Mouse (Mus musculus) liver, embryonic 13.5 days (tissue): ENCODE measurements around the gene Slc7a15. TPM values are rescaled to one million over a fixed set of nuclear protein-coding genes. Genes with fewer than 3 reads are reported as not detected.

Experiments
- ATAC-seq: fragments of 200-750 bp; cut with Nextera tagmentation; 2 replicates; pipeline ENCODE4 v1.8.0; 2017; ENCODE audit warnings: low read depth, mild to moderate bottlenecking, moderate number of reproducible peaks, moderate library complexity
- DNase-seq: peaks from one replicate; pipeline ENCODE4 v3.0.0; 2022
- H3K27ac ChIP-seq: fragments of 300-500 bp; sonication (generic); 2 replicates; pipeline ENCODE4 v1.5.1; 2015; ENCODE audit warnings: moderate library complexity, mild to moderate bottlenecking, inconsistent platforms
- H3K27me3 ChIP-seq: fragments of 300-500 bp; sonication (generic); 2 replicates; pipeline ENCODE4 v1.6.1; 2015; ENCODE audit warnings: mild to moderate bottlenecking, inconsistent platforms
- H3K36me3 ChIP-seq: fragments of 300-500 bp; sonication (generic); 2 replicates; pipeline ENCODE4 v1.6.1; 2015; ENCODE audit warnings: mild to moderate bottlenecking, inconsistent platforms
- H3K4me1 ChIP-seq: fragments of 300-500 bp; sonication (generic); replicated peaks from 2 replicates; pipeline ENCODE4 v1.6.1; 2015; ENCODE audit warnings: inconsistent platforms
- H3K4me2 ChIP-seq: fragments of 300-500 bp; sonication (generic); 2 replicates; pipeline ENCODE4 v1.6.1; 2015; ENCODE audit warnings: inconsistent platforms, mild to moderate bottlenecking, moderate library complexity
- H3K4me3 ChIP-seq: fragments of 300-500 bp; sonication (generic); replicated peaks from 2 replicates; pipeline ENCODE4 v1.5.1; 2015; ENCODE audit warnings: mild to moderate bottlenecking, inconsistent platforms
- H3K9ac ChIP-seq: fragments of 300-500 bp; sonication (generic); 2 replicates; pipeline ENCODE4 v1.6.1; 2015; ENCODE audit warnings: mild to moderate bottlenecking, inconsistent platforms
- H3K9me3 ChIP-seq: fragments of 300-500 bp; sonication (generic); replicated peaks from 2 replicates; pipeline ENCODE4 v1.6.1; 2016; ENCODE audit warnings: inconsistent platforms
- WGBS: fragments of 180-500 bp; shearing (Covaris S2); methylation state at CpG from one replicate; pipeline ENCODE4 v1.1.7; 2015; ENCODE audit not compliant: insufficient replicate concordance; 5-methylcytosine and 5-hydroxymethylcytosine counted together
- polyA plus RNA-seq: library from polyadenylated mRNA; unstranded; fragments of >200 nt; fragmentation: Nextera tagmentation; extraction: Ambion mirVana; gene quantifications from 2 replicates; pipeline ENCODE4 v1.2.1, GENCODE M21; 2015

The Slc7a15 gene
- polyA plus RNA-seq, 1 experiment from 2014 or later: not detected

DNA sequence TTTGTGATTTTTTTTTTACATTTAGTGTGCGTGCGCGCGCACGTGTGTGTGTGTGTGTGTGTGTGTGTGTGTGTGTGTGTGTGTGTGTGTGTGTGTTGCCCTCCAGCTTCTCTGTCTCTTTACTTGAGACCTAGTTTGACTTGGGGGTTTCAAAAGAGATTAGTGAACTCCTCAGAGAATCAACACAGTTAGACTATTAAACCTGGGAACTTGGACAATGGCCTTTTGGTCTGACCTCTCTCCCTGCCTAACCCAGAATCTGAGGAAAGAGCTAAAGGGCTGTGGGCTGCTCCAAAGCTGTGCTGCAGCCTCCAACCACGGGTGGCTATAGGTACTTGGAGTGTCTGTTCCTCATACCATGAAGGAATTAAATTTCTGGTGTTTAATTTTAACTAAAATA lies 94.7 kb downstream of the Slc7a15 start:
- Histone ChIP-seq H3K27ac (no peak overlapping the region), H3K36me3 (no peaks in the 10 kb centered on the region), H3K27me3 (peaks cover 5% of the 10 kb centered on the region), H3K4me3 (no peak overlapping the region), H3K9me3 (no peaks in the 10 kb centered on the region), H3K9ac (no peak overlapping the region), H3K4me2 (no peak overlapping the region), H3K4me1 (peaks cover 20% of the 10 kb centered on the region)
- WGBS: 60% methylated on average over 6 of the region's 6 CpGs
- DNase-seq: no peak
- no peak for ATAC-seq

- WGBS: 12% methylated on average over 6 of the region's 6 CpGs
- DNase-seq: no peak
- Histone ChIP-seq H3K27ac (no peak overlapping the region), H3K36me3 (no peaks in the 10 kb centered on the region), H3K9ac (no peak overlapping the region), H3K9me3 (no peaks in the 10 kb centered on the region), H3K4me3 (no peak overlapping the region), H3K4me2 (no peak overlapping the region), H3K27me3 (peaks cover 16% of the 10 kb centered on the region), H3K4me1 (peaks cover 32% of the 10 kb centered on the region)
- no peak for ATAC-seq
These were observed 96.3 kb downstream of the Slc7a15 start for GRCm38 (mm10) chr12:8502546-8502945.

DNA sequence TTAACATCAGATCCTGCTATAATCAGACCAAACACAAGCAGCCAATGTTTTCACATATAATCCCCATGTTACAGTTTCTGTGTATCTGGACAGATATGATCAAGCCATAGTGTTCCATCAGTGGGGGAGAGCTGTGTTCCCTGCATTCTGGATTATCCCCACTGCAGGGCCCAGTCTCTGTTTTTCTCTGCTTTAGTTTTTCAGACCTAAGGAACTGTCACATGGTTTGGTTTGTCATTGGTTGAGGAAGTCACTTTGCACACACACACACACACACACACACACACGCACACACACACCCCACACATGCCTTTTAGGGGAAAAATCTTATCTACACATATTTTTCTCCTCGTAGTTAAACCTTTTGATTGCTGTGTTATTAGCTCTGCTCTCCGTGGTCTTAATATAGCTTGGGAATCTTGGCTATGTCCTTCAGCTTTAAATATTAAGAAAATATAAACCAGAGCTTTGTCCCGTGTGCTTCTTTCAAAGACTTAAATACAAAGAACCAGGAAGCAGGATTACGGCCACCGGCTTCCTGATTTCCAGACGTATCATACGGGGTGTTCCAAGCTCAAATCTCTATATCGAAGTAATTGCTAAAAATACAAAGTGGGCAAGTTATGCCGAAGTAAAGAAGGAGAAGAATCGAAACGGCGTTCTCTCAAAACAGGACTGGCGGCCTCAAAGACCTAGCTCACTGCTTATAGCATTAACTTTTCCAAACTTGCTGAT lies 97.1 kb downstream of the Slc7a15 start:
- whole genome bisulfite sequencing: 73% methylated on average over 14 of the region's 14 CpGs
- Histone ChIP-seq H3K36me3 (no peaks in the 10 kb centered on the region), H3K9me3 (no peaks in the 10 kb centered on the region), H3K4me2 (no peak overlapping the region), H3K27ac (no peak overlapping the region), H3K4me1 (peaks cover 31% of the 10 kb centered on the region), H3K9ac (no peak overlapping the region), H3K4me3 (no peak overlapping the region), H3K27me3 (peaks cover 16% of the 10 kb centered on the region)
- ATAC-seq (no peak), DNase-seq (no peak)

- H3K4me1 ChIP-seq: peaks cover 37% of the 10 kb centered on the region
- DNase-seq (no peak), ATAC-seq (no peak)
- peak overlapping the region; percentile 93 for H3K4me2 ChIP-seq
- no peaks in the 10 kb centered on the region for H3K9me3 ChIP-seq
- H3K4me3 ChIP-seq: peak overlapping the region; percentile 73
- peak overlapping the region; percentile 67 for H3K27ac ChIP-seq
- peaks cover 16% of the 10 kb centered on the region for H3K27me3 ChIP-seq
- WGBS: 44% methylated on average over 17 of the region's 17 CpGs
- no peaks in the 10 kb centered on the region for H3K36me3 ChIP-seq
- peak overlapping the region; percentile 80 for H3K9ac ChIP-seq
These were observed 98.0 kb downstream of the Slc7a15 start for GRCm38 (mm10) chr12:8500597-8501570.

- H3K4me2 ChIP-seq: peak within 1 kb of the TSS; percentile 93
- H3K27me3 ChIP-seq: peaks cover 16% of the 10 kb centered on the region
- H3K9ac ChIP-seq: peak within 1 kb of the TSS; percentile 80
- ATAC-seq (peak; percentile 94), DNase-seq (peak; percentile 85)
- under 1% methylated on average over 56 of the region's 56 CpGs for WGBS
- peak within 1 kb of the TSS; percentile 90 for H3K27ac ChIP-seq
- H3K4me1 ChIP-seq: peaks cover 37% of the 10 kb centered on the region
- H3K36me3 ChIP-seq: no peaks in the 10 kb centered on the region
- H3K9me3 ChIP-seq: no peaks in the 10 kb centered on the region
- peak within 1 kb of the TSS; percentile 73 for H3K4me3 ChIP-seq
These were observed 98.8 kb downstream of the Slc7a15 start, which contains the start of gene Rhob for GRCm38 (mm10) chr12:8499871-8500596. Gene Rhob, minus strand, starts transcription at chr12:8500009.

- peak overlapping the region; percentile 93 for H3K4me2 ChIP-seq
- no peak; the same call in 1 of the 2 replicates for ATAC-seq
- peak overlapping the region; percentile 80 for H3K9ac ChIP-seq
- peak overlapping the region; percentile 73 for H3K4me3 ChIP-seq
- peaks cover 16% of the 10 kb centered on the region for H3K27me3 ChIP-seq
- H3K36me3 ChIP-seq: no peaks in the 10 kb centered on the region
- DNase-seq: peak; percentile 24
- H3K4me1 ChIP-seq: peaks cover 37% of the 10 kb centered on the region
- WGBS: under 1% methylated on average over 99 of the region's 99 CpGs
- H3K9me3 ChIP-seq: no peaks in the 10 kb centered on the region
- peak overlapping the region; percentile 90 for H3K27ac ChIP-seq
These were observed 99.6 kb downstream of the Slc7a15 start for GRCm38 (mm10) chr12:8499001-8499870.

DNA sequence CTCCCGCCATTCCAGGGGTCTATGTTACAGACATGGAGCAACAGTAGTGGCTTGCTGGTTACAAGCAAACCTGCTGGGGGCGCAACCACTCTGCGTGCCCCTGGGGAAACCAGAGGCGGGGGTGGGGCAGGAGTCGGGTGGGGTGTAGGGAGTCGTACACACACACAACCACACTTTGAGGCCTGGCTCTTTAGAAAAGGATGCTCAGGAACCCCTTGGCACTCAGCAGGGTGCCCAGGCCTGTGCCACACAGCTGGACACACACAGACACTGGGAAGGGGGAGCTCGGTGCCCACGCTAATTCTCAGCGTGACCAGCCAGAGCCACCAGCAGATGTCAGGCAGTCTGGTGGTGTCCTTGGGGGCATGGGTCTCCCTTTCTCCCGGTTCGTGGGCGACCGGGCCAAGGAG lies 100.3 kb downstream of the Slc7a15 start:
- no peaks in the 10 kb centered on the region for H3K36me3 ChIP-seq
- peak overlapping the region; percentile 73 for H3K4me3 ChIP-seq
- no peaks in the 10 kb centered on the region for H3K9me3 ChIP-seq
- H3K27me3 ChIP-seq: peaks cover 16% of the 10 kb centered on the region
- DNase-seq: no peak
- H3K9ac ChIP-seq: peak overlapping the region; percentile 80
- 9% methylated on average over 12 of the region's 13 CpGs for WGBS
- peak overlapping the region; percentile 90 for H3K27ac ChIP-seq
- no peak for ATAC-seq
- peaks cover 37% of the 10 kb centered on the region for H3K4me1 ChIP-seq
- peak overlapping the region; percentile 93 for H3K4me2 ChIP-seq

DNA sequence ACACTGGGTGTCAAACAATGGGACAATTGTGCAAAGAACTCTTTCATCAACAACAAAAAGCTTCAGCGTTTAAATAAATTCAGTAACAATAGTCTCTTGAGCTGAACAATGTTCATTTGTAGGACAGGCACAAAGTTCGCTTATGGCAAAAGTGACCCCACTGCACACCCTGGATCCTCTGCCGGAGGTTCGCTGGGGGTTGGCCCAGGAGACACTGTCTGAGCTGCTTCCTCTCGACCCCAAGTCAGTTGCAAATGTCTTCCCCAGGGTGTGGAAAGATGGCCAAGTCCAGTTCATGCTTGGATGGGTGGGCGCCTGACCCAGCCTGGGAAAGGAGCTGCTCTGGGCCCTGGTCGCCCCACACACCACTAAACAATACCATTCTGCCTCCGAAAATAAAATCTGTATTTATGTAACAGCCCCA lies 100.7 kb downstream of the Slc7a15 start:
- Histone ChIP-seq H3K9me3 (no peaks in the 10 kb centered on the region), H3K36me3 (no peaks in the 10 kb centered on the region), H3K4me2 (peak overlapping the region; percentile 93), H3K27me3 (peaks cover 16% of the 10 kb centered on the region), H3K9ac (peak overlapping the region; percentile 80), H3K27ac (no peak overlapping the region), H3K4me1 (peaks cover 37% of the 10 kb centered on the region), H3K4me3 (peak overlapping the region; percentile 73)
- DNase-seq (no peak), ATAC-seq (no peak)
- WGBS: 44% methylated on average over 8 of the region's 8 CpGs

GRCm38 (mm10) chr12:8497314-8497706 lies 101.6 kb downstream of the Slc7a15 start:
- peaks cover 37% of the 10 kb centered on the region for H3K4me1 ChIP-seq
- H3K9ac ChIP-seq: no peak overlapping the region
- peaks cover 16% of the 10 kb centered on the region for H3K27me3 ChIP-seq
- WGBS: 49% methylated on average over 2 of the region's 2 CpGs
- no peaks in the 10 kb centered on the region for H3K36me3 ChIP-seq
- H3K4me2 ChIP-seq: peak overlapping the region; percentile 93
- no peaks in the 10 kb centered on the region for H3K9me3 ChIP-seq
- no peak overlapping the region for H3K27ac ChIP-seq
- no peak overlapping the region for H3K4me3 ChIP-seq
- ATAC-seq (no peak), DNase-seq (no peak)

DNA sequence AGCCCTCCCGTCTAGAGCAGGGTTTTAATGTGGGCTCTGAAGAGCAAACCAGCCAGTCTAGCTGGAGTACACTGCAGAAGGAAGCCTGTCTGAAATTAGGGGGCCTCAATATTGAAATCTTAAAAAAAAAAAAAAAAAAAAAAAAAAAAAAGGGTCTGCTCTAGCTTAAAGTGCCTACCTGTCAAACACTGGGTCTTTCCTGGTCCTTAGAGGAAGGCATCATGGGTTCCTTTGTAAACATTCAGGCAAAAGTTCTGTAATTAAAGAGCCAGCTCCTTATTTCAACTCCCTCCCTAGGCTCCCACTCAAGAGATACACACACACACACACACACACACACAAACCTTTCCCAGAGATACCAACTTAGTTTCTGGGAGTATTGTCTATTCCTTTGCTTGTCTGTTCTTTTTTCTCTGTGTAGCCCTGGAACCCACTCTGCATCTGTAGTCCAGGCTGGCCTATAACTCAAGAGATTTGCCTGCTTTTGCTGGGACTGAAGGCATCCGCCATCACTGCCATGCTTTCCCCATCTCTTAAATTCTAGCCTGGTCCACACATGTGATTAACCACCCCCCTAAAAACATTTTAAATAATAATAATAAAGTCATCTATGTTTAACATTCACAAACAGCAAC lies 102.1 kb downstream of the Slc7a15 start:
- Histone ChIP-seq H3K9me3 (no peaks in the 10 kb centered on the region), H3K4me3 (no peak overlapping the region), H3K4me1 (peaks cover 37% of the 10 kb centered on the region), H3K27ac (peak overlapping the region; percentile 39; the same call in 1 of the 2 replicates), H3K27me3 (peaks cover 16% of the 10 kb centered on the region), H3K4me2 (no peak overlapping the region), H3K36me3 (no peaks in the 10 kb centered on the region), H3K9ac (no peak overlapping the region)
- WGBS: 51% methylated on average over 2 of the region's 2 CpGs
- ATAC-seq (no peak), DNase-seq (no peak)
